Mouse (Mus musculus) hindbrain, embryonic 11.5 days (tissue): Measurements from ENCODE around the gene Commd7. TPM values are rescaled to one million over a fixed set of nuclear protein-coding genes. Genes with fewer than 3 reads are reported as not detected.
A peak's percentile ranks its signal among the peaks of the same experiment; 100 is the strongest.

Experiments used
- ATAC-seq: fragments of 200-750 bp; cut with Nextera tagmentation; 2 replicates; pipeline ENCODE4 v1.8.0; 2017; ENCODE audit warnings: mild to moderate bottlenecking, moderate TSS enrichment, moderate library complexity; ENCODE audit not compliant: low FRiP score
- DNase-seq: peaks from one replicate; pipeline ENCODE4 v3.0.0-alpha.2; 2015; ENCODE audit warnings: low spot score
- H3K27ac ChIP-seq: fragments of 300-500 bp; sonication (generic); 2 replicates; pipeline ENCODE4 v1.5.1; 2014; ENCODE audit warnings: mild to moderate bottlenecking, low read depth, low read length
- H3K27me3 ChIP-seq: fragments of 300-500 bp; sonication (generic); 2 replicates; pipeline ENCODE4 v1.6.1; 2014; ENCODE audit warnings: mild to moderate bottlenecking, low read length, moderate library complexity, mixed read lengths; ENCODE audit not compliant: control insufficient read depth, insufficient read depth
- H3K36me3 ChIP-seq: fragments of 300-500 bp; sonication (generic); 2 replicates; pipeline ENCODE4 v1.6.1; 2014; ENCODE audit warnings: mild to moderate bottlenecking, low read length, moderate library complexity, mixed read lengths; ENCODE audit not compliant: control insufficient read depth, insufficient read depth
- H3K4me1 ChIP-seq: fragments of 300-500 bp; sonication (generic); replicated peaks from 2 replicates; pipeline ENCODE4 v1.6.1; 2014; ENCODE audit warnings: low read length, mixed read lengths; ENCODE audit not compliant: control insufficient read depth, insufficient read depth
- H3K4me2 ChIP-seq: fragments of 300-500 bp; sonication (generic); replicated peaks from 2 replicates; pipeline ENCODE4 v1.6.1; 2014; ENCODE audit warnings: mild to moderate bottlenecking, low read depth, low read length
- H3K4me3 ChIP-seq: fragments of 300-500 bp; sonication (generic); 2 replicates; pipeline ENCODE4 v1.5.1; 2014; ENCODE audit warnings: low read depth, low read length
- H3K9ac ChIP-seq: fragments of 300-500 bp; sonication (generic); 2 replicates; pipeline ENCODE4 v1.6.1; 2014; ENCODE audit warnings: low read depth, low read length
- H3K9me3 ChIP-seq: fragments of 300-500 bp; sonication (generic); 2 replicates; pipeline ENCODE4 v1.6.1; 2016; ENCODE audit warnings: low read length; ENCODE audit not compliant: control insufficient read depth
- WGBS: fragments of 180-500 bp; shearing (Covaris S2); extraction: QIAGEN DNeasy Blood & Tissue Kit; methylation state at CpG from one replicate; pipeline ENCODE4 v1.1.7; 2014; 5-methylcytosine and 5-hydroxymethylcytosine counted together
- polyA plus RNA-seq: library from polyadenylated mRNA; unstranded; fragments of >200 nt; fragmentation: Nextera tagmentation; extraction: Ambion mirVana; gene quantifications from 2 replicates; pipeline ENCODE4 v1.2.1, GENCODE M21; 2014

Commd7 gene
- polyA plus RNA-seq, 1 experiment from 2014 or later = 60.0 TPM

- DNase-seq (peak; percentile 93), ATAC-seq (peak; percentile 68; the same call in 1 of the 2 replicates)
- Histone ChIP-seq H3K27me3 (no peaks in the 10 kb centered on the region), H3K9me3 (no peaks in the 10 kb centered on the region), H3K9ac (no peak overlapping the region), H3K4me1 (peaks cover 3% of the 10 kb centered on the region; the same call in 1 of the 2 replicates), H3K36me3 (no peaks in the 10 kb centered on the region), H3K27ac (no peak overlapping the region), H3K4me2 (peak overlapping the region; percentile 22; the same call in 1 of the 2 replicates), H3K4me3 (no peak overlapping the region)
- WGBS = 11% methylated on average over 15 of the region's 15 CpGs
Measured at GRCm38 (mm10) chr2:153586515-153587174, 45.9 kb downstream of the Commd7 start.

GRCm38 (mm10) chr2:153585981-153586380 is 46.6 kb downstream of the Commd7 start:
- Histone ChIP-seq H3K4me3 (no peak overlapping the region), H3K36me3 (no peaks in the 10 kb centered on the region), H3K27me3 (no peaks in the 10 kb centered on the region), H3K9ac (no peak overlapping the region), H3K9me3 (no peaks in the 10 kb centered on the region), H3K4me2 (no peak overlapping the region), H3K4me1 (peaks cover 3% of the 10 kb centered on the region; the same call in 1 of the 2 replicates), H3K27ac (no peak overlapping the region)
- 72% methylated on average over 6 of the region's 6 CpGs for WGBS
- DNase-seq (no peak), ATAC-seq (no peak)

GRCm38 (mm10) chr2:153584396-153584795 is 48.2 kb downstream of the Commd7 start:
- Histone ChIP-seq H3K27ac (no peak overlapping the region), H3K4me2 (no peak overlapping the region), H3K9me3 (no peaks in the 10 kb centered on the region), H3K4me1 (peaks cover 3% of the 10 kb centered on the region; the same call in 1 of the 2 replicates), H3K9ac (no peak overlapping the region), H3K27me3 (no peaks in the 10 kb centered on the region), H3K4me3 (no peak overlapping the region), H3K36me3 (no peaks in the 10 kb centered on the region)
- DNase-seq = no peak
- WGBS = 65% methylated on average over 4 of the region's 4 CpGs
- ATAC-seq = no peak

- no peak overlapping the region for H3K9ac ChIP-seq
- no peaks in the 10 kb centered on the region for H3K9me3 ChIP-seq
- 57% methylated on average over 14 of the region's 14 CpGs for WGBS
- ATAC-seq = no peak
- no peak for DNase-seq
- no peaks in the 10 kb centered on the region for H3K27me3 ChIP-seq
- H3K27ac ChIP-seq = no peak overlapping the region
- H3K4me3 ChIP-seq = no peak overlapping the region
- H3K4me1 ChIP-seq = peaks cover 3% of the 10 kb centered on the region; the same call in 1 of the 2 replicates
- no peak overlapping the region for H3K4me2 ChIP-seq
- H3K36me3 ChIP-seq = no peaks in the 10 kb centered on the region
Measured at GRCm38 (mm10) chr2:153583641-153584049, 48.9 kb downstream of the Commd7 start.

- Histone ChIP-seq H3K4me2 (no peak overlapping the region), H3K9me3 (no peaks in the 10 kb centered on the region), H3K4me1 (peaks cover 3% of the 10 kb centered on the region; the same call in 1 of the 2 replicates), H3K27ac (0 out of 2 replicates have a peak overlapping the region, but pooled peaks have one; percentile 30), H3K27me3 (no peaks in the 10 kb centered on the region), H3K4me3 (no peak overlapping the region), H3K36me3 (no peaks in the 10 kb centered on the region), H3K9ac (no peak overlapping the region)
- WGBS = 53% methylated on average over 15 of the region's 15 CpGs
- DNase-seq (no peak), ATAC-seq (no peak)
Measured at GRCm38 (mm10) chr2:153582876-153583585, 49.5 kb downstream of the Commd7 start.

- no peak overlapping the region for H3K27ac ChIP-seq
Measured at GRCm38 (mm10) chr2:153581416-153581815, 51.2 kb downstream of the Commd7 start.

GRCm38 (mm10) chr2:153580458-153580985 is 52.1 kb downstream of the Commd7 start:
- no peak for ATAC-seq
- H3K9ac ChIP-seq = no peak overlapping the region
- H3K4me1 ChIP-seq = peaks cover 3% of the 10 kb centered on the region; the same call in 1 of the 2 replicates
- WGBS = 43% methylated on average over 4 of the region's 4 CpGs
- no peak for DNase-seq
- no peaks in the 10 kb centered on the region for H3K9me3 ChIP-seq
- no peaks in the 10 kb centered on the region for H3K27me3 ChIP-seq
- H3K4me2 ChIP-seq = no peak overlapping the region
- H3K36me3 ChIP-seq = no peaks in the 10 kb centered on the region
- no peak overlapping the region for H3K27ac ChIP-seq
- H3K4me3 ChIP-seq = no peak overlapping the region

More at GRCm38 (mm10) chr2:153581416-153581815, 51.2 kb downstream of the Commd7 start:
- H3K9ac ChIP-seq = no peak overlapping the region
- H3K36me3 ChIP-seq = no peaks in the 10 kb centered on the region
- no peaks in the 10 kb centered on the region for H3K27me3 ChIP-seq
- 89% methylated on average over 7 of the region's 7 CpGs for WGBS
- peaks cover 3% of the 10 kb centered on the region; the same call in 1 of the 2 replicates for H3K4me1 ChIP-seq
- H3K9me3 ChIP-seq = no peaks in the 10 kb centered on the region
- ATAC-seq (no peak), DNase-seq (no peak)
- H3K4me2 ChIP-seq = no peak overlapping the region
- H3K4me3 ChIP-seq = no peak overlapping the region

GRCm38 (mm10) chr2:153580042-153580441 is 52.5 kb downstream of the Commd7 start:
- peaks cover 3% of the 10 kb centered on the region; the same call in 1 of the 2 replicates for H3K4me1 ChIP-seq
- no peaks in the 10 kb centered on the region for H3K9me3 ChIP-seq
- 93% methylated on average over 3 of the region's 3 CpGs for WGBS
- no peaks in the 10 kb centered on the region for H3K27me3 ChIP-seq
- H3K4me2 ChIP-seq = no peak overlapping the region
- no peaks in the 10 kb centered on the region for H3K36me3 ChIP-seq
- no peak overlapping the region for H3K27ac ChIP-seq
- no peak for DNase-seq
- no peak for ATAC-seq
- H3K9ac ChIP-seq = no peak overlapping the region
- no peak overlapping the region for H3K4me3 ChIP-seq
